Mouse (Mus musculus): ENCODE data around the gene Pknox1.
"Not testable (repeated sequence)": the region's sequence is repeated elsewhere in the genome, so short reads cannot be mapped to it uniquely, and the experiment has no call there.

Pknox1 gene

DNA sequence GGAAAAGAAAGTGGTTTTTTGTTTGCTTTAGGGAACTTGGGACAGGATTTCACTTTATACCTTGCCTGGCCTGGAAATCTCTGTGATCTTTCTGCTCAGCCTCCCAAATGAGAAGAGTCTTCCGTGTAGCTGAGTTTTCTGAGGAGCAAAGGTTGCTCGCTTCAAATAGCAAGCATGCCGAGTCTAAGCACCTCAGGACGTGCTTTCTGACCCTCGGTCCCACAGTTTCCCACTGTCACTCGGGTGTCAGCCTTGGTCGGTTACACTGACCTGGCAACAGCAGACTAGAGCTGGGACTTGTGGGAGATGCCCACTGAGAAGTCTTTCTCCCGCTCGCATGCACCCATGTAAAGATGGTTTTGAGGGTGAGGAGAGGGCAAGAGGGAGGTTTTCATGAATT is 33.4 kb downstream of the Pknox1 start:
- DNase-seq (ENCODE audit: low spot score): no peak

DNA sequence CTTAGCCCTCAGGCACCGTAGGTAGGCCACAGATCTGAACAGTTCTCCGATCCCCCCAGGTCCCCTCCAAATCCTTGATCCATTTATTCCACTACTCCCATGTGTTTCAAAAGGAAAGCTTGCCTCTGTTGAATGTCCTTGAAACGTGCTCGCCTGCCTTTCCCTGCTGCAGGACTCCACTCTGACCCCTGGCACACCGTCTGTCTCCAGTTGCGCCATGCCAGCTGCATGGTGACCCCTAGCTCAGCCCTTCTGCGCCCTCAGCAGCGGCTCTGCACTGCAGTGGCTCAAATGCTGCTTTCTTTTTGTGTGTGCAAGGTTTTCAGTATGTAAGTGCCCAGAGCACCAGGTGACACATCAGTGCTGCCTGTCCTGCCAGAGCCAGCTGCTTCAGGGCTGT is 34.1 kb downstream of the Pknox1 start:
- DNase-seq (ENCODE audit: low spot score): no peak

DNA sequence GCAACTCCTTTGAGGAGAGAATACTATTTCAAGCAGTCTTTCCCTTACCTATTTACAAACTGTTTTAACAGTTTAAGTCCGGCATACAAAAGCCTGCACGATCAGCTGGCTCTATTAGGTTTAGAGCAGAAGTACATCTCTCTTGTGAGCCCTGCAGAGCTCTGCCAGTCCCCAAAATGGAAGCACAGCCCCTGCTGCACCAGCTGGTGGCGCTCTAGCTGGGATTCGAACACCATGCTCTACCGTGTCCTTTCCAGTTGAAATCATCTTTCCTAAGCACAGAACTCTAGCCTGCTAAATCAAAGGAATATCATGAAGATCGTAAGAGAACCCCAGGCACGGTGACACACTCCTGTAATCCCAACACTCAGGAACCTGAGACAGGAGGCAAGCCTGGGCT is 41.9 kb downstream of the Pknox1 start:
- DNase-seq (ENCODE audit: low spot score): no peak

DNA sequence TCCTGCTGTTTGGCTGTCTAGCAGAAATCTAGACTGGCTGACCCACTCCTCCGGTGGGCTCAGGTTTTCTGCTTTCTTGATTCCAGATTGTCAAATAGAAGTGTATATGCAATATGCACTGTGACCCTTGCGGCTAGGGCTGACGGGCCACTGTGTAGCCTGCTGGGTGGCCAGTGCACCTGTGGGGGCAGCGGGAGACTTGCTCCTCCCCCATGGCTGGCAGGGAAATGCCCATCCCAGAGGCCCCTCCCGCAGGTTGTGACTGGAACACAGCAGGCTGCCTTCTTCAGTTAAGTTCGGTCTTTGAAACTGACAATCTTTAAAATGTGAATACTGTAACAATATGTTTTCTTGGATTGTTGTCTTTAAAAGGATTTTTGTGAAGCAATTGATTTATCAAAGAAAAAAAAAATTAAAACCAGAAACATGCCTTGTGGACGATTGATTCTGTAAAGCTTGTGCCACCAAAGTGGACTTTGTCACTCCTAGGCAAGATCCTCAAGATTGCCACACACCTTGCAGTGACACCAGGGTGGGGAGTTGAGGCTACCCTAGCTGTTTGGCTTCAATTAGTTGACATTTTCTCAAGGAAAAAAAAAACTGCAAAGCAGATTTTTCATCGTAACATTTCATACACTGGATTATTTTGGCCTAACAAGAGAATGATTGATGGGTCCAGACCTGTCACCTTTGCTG is 42.9 kb downstream of the Pknox1 start:
- no peak for DNase-seq (ENCODE audit: low spot score)

DNA sequence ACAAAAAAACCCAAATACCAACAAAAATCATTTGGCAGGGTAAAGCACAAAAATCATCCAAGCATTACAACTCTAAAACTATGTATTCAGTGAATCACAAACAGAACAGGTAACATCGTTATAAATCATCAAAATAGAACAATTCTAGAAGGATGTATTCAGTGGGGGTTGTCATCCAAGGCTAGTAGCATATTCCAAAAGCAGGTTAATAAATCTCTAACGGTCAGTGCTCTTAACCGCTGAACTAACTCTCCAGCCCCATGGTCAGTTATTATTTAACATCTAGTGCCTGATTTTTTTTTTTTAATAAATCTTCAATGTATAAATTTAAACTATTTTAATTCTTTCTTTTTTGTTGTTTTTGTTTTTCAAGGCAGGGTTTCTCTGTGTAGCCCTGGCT is 44.6 kb downstream of the Pknox1 start:
- DNase-seq (ENCODE audit: low spot score): not testable (repeated sequence)

DNA sequence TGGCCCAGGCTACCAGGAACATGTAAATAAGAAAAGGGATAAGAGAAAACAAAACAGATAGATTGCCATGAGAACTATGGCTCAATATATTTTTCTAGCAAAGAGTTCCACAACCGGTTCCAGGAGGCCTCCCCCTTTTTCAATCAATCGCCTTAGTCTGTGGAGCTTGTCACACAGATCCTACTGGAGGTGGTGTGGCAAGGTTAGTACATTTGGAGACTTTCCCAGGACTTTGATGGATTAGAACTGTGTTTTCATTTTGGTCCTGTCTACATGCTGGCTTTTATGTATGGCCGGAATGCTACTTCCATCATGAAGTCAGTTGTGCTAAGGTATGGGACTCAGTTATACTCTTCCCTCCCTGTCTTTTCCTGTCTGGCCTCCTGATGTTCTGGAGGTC is 45.4 kb downstream of the Pknox1 start:
- no peak for DNase-seq (ENCODE audit: low spot score)

DNA sequence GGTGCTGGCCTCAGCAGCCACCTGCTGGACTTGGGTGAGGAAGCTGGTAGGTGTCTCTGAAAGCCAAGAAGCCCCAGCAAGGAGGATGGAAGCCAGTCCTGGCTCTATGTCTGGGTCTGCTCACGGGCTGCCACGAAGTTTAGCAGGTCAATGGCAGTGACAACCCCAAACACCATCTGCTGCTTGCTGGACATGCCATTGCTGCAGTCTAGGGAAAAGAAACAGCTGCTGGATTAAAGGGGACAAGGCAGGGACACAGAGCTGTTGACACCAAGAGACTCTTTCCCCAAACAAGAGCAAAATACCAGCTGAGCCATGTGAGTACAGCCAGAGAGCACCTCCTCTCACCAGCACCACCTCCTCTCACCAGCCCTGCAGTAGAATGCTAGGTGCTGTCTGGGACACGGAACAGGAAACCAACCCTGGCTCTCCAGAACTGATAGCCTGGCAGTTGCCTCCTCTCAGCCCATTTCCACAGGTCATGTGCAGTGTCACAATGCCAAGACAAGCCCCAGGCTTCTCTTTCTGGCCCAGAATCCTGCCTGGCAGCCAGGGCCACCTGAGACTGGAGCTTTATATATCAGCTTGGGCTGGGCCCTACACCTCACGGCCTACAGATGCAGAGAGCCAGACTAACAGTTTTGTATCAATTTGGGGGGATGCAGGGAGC is 48.7 kb downstream of the Pknox1 start:
- DNase-seq (ENCODE audit: low spot score): no peak

DNA sequence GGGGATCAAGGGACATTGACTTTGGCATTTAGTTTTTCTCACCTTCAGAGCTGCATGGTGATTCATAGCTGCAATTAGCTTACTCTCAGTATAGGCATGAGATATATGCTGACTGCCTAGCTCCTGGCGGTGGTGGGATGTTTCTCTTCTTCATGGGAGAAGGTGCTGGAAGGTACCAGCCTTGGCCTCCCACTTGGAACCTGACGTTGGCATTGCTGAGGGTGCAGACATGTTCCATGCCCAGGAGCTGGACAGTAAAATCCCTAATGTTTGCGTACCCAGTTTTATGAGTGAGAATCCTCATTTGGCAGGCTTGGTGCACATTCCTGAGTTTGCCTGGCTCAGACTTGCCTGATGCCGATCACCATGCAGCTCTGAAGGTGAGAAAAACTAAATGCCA is 58.6 kb downstream of the Pknox1 start:
- no peak for DNase-seq (ENCODE audit: low spot score)

DNA sequence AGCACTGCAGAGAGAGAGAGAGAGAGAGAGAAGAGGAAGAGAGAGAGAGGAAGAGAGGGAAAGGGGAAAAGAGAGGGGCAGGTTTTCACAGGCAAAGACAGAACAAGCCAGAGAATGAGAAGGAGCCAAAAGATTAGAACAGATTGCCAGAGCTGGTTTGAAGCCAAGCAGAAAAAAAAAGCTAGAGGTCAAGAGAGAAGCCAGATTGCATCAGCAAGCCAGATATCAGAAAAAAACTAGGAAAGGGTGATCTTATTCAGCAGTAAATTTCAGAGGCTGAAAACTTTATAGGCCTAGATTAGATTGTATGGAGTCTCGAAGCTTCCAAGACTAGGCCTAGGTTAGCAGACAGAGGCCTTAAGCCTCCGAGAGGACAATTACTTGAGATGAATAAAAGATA is 63.4 kb downstream of the Pknox1 start:
- no peak for DNase-seq (ENCODE audit: low spot score)

DNA sequence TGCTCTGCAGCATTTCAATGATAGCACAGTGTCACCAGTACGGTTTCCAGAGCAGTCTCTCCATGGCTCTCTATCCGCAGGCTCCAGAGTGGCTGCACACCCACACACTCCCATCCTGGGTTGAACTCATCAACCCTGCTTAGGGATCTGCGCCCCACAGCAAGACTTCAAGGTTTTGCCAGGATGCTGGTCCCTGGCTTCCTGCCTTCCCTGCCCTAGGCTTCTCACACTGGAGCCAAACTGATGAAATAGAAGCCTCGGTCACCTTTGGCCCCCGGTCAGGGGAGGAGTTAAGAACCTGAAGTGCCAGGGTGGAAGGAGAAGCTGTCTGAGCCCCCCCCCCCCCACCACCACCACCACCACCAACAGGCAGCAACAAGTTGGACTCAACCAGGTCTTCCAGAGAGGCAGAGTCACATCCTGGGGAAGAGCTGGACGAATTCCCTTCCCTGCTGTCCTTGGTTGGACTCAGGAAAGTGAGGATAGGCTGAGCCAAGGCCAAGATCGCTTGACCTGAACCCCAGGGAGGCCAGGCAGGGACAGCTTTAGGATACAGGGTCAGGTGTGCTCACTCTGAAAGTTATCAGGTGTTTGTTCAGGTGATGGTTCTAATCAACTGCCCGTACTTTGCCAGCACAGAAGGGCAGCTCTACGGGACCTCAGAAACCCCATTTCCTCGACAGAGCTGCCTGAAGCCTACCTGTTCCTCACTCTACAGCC is 66.7 kb downstream of the Pknox1 start:
- DNase-seq (ENCODE audit: low spot score): no peak

DNA sequence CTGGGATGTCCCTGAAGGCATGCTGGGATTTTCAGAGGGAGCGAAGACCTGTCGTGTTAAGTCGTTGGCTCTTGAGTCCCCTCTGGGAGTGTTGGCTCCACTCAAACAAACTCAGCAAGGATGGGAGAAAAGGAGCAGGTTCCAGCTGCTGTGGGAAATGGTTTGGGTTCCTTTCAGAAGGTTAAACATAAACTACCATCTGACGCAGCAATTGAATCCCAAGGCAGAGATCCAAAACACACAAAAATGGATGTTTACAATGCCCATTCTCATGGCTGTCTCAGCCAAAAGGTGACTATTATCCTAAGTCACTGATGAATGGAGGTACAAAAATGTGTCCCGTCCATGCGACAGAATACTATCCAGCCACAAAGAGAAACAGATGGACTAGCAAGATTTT is 68.5 kb downstream of the Pknox1 start:
- no peak for DNase-seq (ENCODE audit: low spot score)

DNA sequence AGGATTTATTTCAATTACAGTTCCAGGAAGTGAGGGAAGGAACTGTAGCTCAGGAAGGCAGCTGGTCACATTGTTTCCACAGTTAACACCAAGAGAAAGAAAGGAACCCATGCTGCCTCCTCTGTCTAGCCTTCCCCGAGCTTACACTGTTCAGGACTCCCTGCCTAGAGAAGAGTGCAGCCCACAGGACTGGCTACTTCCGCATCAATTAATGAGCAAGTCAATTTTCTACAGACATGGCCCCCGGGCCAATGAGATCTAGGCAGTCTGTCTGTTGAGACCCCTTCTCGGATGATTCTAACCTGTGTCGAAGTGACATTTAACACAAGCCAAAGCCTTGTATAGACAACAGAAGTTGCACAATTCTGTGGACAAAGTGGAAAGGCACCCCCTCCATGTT is 70.4 kb downstream of the Pknox1 start:
- DNase-seq (ENCODE audit: low spot score): no peak

DNA sequence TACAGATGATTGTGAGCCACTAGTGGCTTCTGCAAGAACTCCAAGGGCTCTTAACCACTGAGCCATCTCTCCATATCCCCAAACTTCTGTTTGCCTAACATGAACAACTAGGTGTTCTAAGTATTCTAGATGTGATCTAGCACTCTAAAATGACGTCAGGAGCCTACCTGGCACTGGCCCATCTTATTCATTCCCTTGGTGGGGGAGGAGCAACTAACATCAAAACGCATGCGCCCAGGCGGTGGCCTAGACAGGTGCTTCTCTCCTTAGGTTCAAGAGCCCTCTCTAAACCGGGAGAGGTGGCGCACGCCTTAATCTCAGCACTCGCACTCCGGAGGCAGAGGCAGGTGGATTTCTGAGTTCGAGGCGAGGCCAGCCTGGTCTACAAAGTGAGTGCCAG is 71.2 kb downstream of the Pknox1 start:
- DNase-seq (ENCODE audit: low spot score): no peak

DNA sequence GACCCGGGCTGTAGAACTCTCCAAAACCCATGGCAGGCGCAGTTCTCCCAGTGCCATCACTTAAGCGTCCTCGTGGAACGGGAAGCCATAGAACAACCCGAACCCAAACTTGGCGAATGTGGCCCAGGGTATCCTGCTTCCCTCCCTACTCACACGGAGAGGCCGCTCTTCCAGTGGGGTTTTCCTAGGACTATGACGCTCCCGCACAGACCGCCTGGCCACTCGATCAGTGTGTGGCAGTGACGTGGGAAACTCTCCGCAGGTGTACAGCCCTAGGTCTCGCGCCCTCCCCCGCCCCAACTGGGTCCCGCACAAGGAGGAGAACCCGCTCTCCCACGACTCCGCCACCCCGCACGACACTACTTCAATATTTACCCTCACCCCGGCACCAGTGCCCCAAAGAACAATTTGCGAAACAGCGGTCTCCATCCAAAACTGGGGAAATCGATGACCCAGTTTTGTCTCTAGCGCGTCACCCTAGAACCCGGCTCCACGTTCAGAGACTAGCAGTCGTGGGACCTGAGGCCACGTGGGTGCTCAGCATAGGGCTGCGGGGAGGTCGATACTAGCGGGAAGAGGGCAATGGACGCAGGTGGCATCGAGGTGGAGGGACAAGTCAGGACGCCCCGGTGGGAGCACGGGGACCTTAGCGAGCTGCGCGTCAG is 71.9 kb downstream of the Pknox1 start:
- DNase-seq (ENCODE audit: low spot score): no peak

DNA sequence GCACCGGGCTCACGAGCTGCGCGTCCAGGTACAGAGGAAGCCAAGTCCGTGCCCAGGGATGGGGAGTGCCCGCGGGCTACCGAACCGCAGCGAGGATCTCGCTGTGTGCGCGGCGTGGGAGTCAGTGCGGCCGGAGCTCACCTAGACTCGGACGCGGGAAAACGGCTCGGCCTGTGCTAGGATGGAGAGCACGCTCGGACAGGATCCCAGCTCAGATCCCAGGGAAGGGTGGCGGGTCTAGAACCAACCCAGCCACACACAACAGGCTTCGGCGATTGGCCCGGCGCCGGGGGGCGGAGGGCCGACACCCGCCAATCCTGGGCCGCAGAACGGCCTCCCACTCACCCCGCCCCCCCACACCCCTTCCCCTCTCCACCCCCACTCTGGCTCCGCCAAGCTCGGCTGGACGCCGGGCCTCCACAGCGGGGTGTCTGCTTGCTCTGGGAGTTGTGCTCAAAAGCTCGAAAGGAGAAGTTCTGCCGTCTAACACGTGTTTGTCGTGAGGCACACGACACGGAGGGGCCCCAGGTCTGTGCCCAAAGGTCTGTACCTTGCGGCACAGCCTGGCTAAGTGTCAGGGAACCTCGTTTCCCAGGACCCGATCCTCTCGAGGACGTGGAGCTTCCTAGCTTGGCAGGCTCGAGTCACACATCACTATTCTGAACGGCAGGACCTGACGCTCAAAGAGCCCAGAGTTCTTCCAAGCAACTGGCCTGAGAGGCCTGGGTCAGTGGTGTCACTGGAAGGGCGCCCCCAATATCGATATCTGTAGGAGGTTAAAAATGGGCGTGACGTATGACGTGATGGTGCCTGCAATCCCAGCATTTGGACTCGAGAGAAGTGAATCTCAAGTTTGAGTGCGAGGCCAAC is 72.6 kb downstream of the Pknox1 start, which contains the start of gene Cbs:
Cbs (minus strand) TSS at position 297 of the 870 bp plus-strand sequence.
- peak; percentile 70 for DNase-seq (ENCODE audit: low spot score)

DNA sequence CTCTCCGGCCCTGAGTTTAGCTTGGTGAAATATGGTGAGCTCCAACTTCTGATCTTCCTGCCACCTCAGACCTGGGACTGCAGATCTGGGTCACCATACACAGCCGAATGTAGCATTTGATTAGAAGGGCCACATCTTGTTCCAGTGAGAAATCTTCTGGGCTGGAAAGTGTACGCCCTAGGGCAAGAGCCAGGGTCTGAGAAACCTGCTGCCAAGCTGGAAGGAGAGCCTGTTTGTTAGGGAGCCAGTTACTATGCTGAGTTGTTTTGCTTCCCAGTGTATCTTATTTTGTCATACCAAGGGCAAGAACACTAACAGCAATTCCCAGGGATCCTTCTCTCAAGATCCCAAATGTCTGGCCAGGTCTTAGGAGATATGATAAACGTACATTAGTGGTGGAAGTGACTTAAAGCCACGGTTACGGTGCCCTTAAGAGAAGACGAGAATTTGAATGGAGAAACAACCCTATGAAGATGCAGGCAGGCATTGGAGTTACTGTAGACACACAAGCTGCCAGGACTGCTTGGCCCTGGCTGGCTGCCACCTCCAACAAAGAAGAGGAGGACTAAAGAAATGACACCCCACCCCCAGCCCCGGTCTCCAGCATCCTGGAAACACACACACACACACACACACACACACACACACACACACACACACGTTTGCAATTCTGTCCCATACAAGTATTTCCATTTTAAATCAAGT is 73.5 kb downstream of the Pknox1 start:
- DNase-seq (ENCODE audit: low spot score): no peak

DNA sequence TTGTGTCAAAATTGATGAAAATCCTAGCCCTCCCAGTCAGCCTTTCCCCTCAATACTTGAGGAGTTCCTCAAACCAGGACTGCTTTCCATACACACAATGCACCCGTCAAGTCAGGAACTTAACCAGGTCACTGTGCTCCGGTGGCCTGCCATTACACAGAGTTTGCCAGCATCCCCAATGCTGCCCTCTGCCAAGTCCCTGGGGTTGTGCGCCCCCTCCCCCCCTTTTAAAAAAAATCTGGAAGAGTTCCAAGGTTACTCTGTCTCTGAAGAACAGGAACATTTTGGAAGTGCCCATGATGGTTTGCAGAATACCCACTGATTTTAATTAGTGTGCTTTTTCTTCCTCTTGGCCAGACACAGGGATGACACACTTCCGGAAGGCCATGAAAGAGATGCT is 75.1 kb downstream of the Pknox1 start:
- no peak for DNase-seq (ENCODE audit: low spot score)

DNA sequence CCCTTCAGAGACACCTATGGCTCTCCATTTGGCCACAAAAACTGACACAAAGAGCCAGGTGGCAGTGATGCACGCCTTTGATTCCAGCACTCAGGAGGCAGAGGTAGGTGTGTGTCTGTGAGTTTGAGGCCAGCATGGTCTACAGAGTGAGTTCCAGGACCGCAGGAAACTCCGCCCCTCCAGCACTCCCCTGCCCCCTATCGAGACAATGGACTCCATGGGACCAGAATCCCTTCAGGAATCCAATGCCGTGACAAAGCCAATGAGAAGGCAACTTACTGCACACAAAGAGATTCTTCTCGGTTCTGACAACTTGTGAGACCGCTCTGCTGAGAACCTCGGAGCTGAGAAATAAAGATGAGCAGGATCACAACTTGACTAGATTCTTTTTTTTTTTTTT is 77.8 kb downstream of the Pknox1 start:
- no peak for DNase-seq (ENCODE audit: low spot score)

DNA sequence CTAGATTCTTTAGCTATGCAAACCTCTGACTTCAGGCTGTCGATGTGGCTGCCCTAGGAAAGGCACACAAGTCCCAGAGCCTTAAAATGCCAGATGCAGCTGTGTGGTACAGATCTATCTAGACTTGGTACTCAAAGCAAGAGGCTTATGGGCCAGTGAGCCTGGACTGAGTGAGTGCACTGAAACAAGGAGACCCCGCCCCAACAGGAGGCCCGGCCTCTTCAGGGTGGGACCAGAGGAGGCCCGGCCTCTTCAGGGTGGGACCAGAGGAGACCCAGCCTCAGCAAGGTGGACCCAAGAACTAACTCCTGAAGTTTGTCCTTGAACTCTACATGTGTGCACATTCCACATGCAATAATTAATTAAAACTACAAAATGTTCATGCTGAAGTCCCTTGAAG is 78.4 kb downstream of the Pknox1 start:
- no peak for DNase-seq (ENCODE audit: low spot score)

DNA sequence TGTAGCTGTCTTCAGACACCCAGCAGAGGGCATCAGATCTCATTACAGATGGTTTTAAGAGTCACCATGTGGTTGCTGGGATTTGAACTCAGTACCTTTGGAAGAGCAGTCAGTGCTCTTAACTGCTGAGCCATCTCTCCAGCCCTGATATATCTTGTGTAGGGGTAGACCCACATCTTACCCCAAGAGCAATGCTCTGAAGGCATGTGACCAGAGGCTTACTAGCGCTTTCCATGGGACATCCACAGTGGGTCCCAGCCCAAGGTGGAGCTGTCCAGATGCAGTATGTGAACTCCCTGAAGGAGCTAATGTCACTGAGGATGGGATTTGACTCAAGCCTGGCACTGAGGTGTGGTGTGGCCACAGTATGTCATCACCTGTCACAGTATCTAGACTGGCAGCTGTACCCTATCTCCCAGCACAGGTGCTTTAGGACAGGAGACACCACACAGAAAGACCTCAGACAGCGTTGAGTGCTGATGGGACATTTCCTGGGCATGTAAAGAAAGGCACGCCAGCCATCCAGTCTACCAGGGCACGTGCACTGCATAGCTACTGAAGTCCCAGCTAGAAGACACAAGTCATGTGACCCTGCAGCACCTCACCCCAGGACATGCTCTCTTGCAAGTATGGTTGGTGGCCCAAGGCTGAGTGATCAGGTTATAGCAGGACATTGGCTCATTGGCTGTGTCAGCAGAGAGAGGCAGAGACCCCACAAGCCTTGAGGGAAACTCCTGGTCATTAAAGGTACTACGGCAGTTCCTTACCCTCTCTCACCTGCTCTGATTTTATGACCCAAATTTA is 81.9 kb downstream of the Pknox1 start:
- DNase-seq (ENCODE audit: low spot score): no peak
